ENCODE assay signal across 8 mouse cellular contexts in genomic region chr1:7396867-7397806, GRCm38 (mm10).
DNase-seq lines count a peak whose midpoint lies in the region; ATAC-seq and TF ChIP-seq lines count a peak whose summit lies in the region.

No protein-coding gene starts in this region.

- H3K36me3 ChIP-seq in hindbrain, embryonic 15.5 days: no peaks in the 10 kb centered on the region
- no peaks in the 10 kb centered on the region for H3K36me3 ChIP-seq in midbrain, embryonic 13.5 days
- no peaks in the 10 kb centered on the region for H3K36me3 ChIP-seq in small intestine, adult 2 months (ENCODE audit: control insufficient read depth, insufficient read depth, low read length)

- intact Hi-C loops in left cerebral cortex, postnatal 4 days (cut with DNase I): no loop called here

- TF ChIP-seq POLR2A in cerebellum, adult 2 months (IDR thresholded peaks at IDR 0.05; ENCODE audit: borderline replicate concordance, insufficient read depth, low read length): no peak
- no peak for TF ChIP-seq POLR2A in small intestine, adult 2 months (IDR thresholded peaks at IDR 0.05; ENCODE audit: low read depth, low read length)

- peak overlapping the region; percentile 57 for H3K4me2 ChIP-seq in hindbrain, embryonic 15.5 days
- peak overlapping the region; percentile 44 for H3K4me2 ChIP-seq in midbrain, embryonic 13.5 days (replicated peaks)

- no peaks in the 10 kb centered on the region for H3K9me3 ChIP-seq in hindbrain, embryonic 15.5 days
- no peaks in the 10 kb centered on the region for H3K9me3 ChIP-seq in midbrain, embryonic 13.5 days

- H3K27me3 ChIP-seq in cerebellum, adult 2 months (ENCODE audit: control insufficient read depth, insufficient read depth, low read length): no peaks in the 10 kb centered on the region
- no peaks in the 10 kb centered on the region for H3K27me3 ChIP-seq in hindbrain, embryonic 15.5 days
- no peaks in the 10 kb centered on the region for H3K27me3 ChIP-seq in midbrain, embryonic 13.5 days
- H3K27me3 ChIP-seq in small intestine, adult 2 months (ENCODE audit: control insufficient read depth, insufficient read depth, low read length): no peaks in the 10 kb centered on the region

- H3K4me1 ChIP-seq in cerebellum, adult 2 months (ENCODE audit: control insufficient read depth, insufficient read depth, low read length): no peaks in the 10 kb centered on the region
- H3K4me1 ChIP-seq in hindbrain, embryonic 15.5 days (replicated peaks): no peaks in the 10 kb centered on the region
- H3K4me1 ChIP-seq in midbrain, embryonic 13.5 days (replicated peaks): no peaks in the 10 kb centered on the region
- H3K4me1 ChIP-seq in small intestine, adult 2 months (ENCODE audit: control insufficient read depth, insufficient read depth, insufficient read length, low read length): no peaks in the 10 kb centered on the region

- ATAC-seq in hindbrain, embryonic 15.5 days (ENCODE audit: low FRiP score, low read depth): peak; percentile 91
- peak; percentile 92 for ATAC-seq in midbrain, embryonic 13.5 days

- WGBS in cerebellum, adult 2 months: 11% methylated on average over 26 of the region's 26 CpGs
- 10% methylated on average over 26 of the region's 26 CpGs for WGBS in hindbrain, embryonic 15.5 days
- 15% methylated on average over 26 of the region's 26 CpGs for WGBS in midbrain, embryonic 13.5 days
- WGBS in small intestine, adult 2 months: 5% methylated on average over 26 of the region's 26 CpGs

- peak overlapping the region; percentile 58 for H3K9ac ChIP-seq in hindbrain, embryonic 15.5 days
- peak overlapping the region; percentile 64; the same call in 1 of the 2 replicates for H3K9ac ChIP-seq in midbrain, embryonic 13.5 days (replicated peaks)

- peak; percentile 21 to 79 for DNase-seq in cerebellum, adult 18-20 months
- DNase-seq in cerebellum, adult 11-12 months: no peak
- peak in 1 of 2 experiments; percentile 72 for DNase-seq in cerebellum, adult 2 months
- DNase-seq in frontal cortex, adult 2 months (ENCODE audit: extremely low spot score in 1 of 2, low spot score in 1 of 2): peak; percentile 14 to 63
- peak; percentile 21 for DNase-seq in left cerebral cortex, postnatal 4 days

- peak overlapping the region; percentile 63; the same call in 1 of the 2 replicates for H3K27ac ChIP-seq in cerebellum, adult 2 months (ENCODE audit: insufficient read depth, low read length)
- H3K27ac ChIP-seq in hindbrain, embryonic 15.5 days (replicated peaks): peak overlapping the region; percentile 88
- peak overlapping the region; percentile 56; the same call in 1 of the 2 replicates for H3K27ac ChIP-seq in midbrain, embryonic 13.5 days
- H3K27ac ChIP-seq in small intestine, adult 2 months (ENCODE audit: insufficient read depth, low read depth, low read length): peak overlapping the region; percentile 64; the same call in 1 of the 2 replicates

- H3K4me3 ChIP-seq in cerebellum, adult 2 months (replicated peaks; ENCODE audit: insufficient read depth, low read depth, low read length): peak overlapping the region; percentile 97
- H3K4me3 ChIP-seq in hindbrain, embryonic 15.5 days: peak overlapping the region; percentile 68
- H3K4me3 ChIP-seq in midbrain, embryonic 13.5 days (replicated peaks): peak overlapping the region; percentile 70
- H3K4me3 ChIP-seq in small intestine, adult 2 months (ENCODE audit: low read depth, low read length): peak overlapping the region; percentile 98

- TF ChIP-seq CTCF in cerebellum, adult 2 months (IDR thresholded peaks at IDR 0.05; ENCODE audit: borderline replicate concordance, insufficient read depth, low read depth, low read length): peak; percentile 68
- TF ChIP-seq CTCF in small intestine, adult 2 months (IDR thresholded peaks at IDR 0.05; ENCODE audit: extremely low read depth, insufficient read length, insufficient replicate concordance, low read depth, low read length): peak; percentile 79; the same call in 1 of the 2 replicates
